19 mouse cellular contexts compared by ENCODE assay signal in the genomic region with DNA sequence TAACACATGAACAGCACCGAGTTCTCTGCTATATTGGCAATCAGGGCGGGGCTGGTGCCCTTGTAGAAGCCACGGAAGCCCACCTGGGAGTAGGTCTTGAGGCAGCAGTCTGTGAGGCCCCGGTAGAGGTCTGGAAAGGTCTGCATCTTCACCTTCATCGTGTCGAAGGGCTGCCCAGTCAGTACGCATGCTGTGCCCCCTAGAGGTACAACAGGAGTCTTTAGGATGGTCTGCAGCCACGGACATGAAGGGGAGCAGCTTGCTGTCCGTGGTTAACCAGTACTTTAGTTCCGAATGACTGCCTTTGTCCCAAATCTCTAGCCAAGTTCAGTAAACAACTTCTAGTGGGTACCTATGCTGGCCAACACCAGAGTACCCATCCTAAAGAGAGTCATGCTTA. TPM values are rescaled to one million over a fixed set of nuclear protein-coding genes. Genes with fewer than 3 reads are reported as not detected.
A peak's percentile ranks its signal among the peaks of the same experiment; 100 is the strongest.
DNase-seq lines count a peak whose midpoint lies in the region; ATAC-seq and TF ChIP-seq lines count a peak whose summit lies in the region.
"Had no signal": no experiment of that assay in that cellular context is flagged by ENCODE, and none has a peak within 500 bp of the region (broad histone marks: within the 10 kb centered on the region; RNA-seq: fewer than 3 reads in every experiment).

No protein-coding gene starts in this region.

- no peak for TF ChIP-seq CTCF in small intestine, adult 2 months (IDR thresholded peaks at IDR 0.05; ENCODE audit: extremely low read depth, insufficient read length, insufficient replicate concordance, low read depth, low read length)

- intact Hi-C loops in heart, postnatal 25 days (cut with DNase I): loop anchor here (10.0 kb wide), 1 partner anchor 395 kb away; no protein-coding TSS in a partner anchor

- no peak overlapping the region for H3K9ac ChIP-seq in liver, embryonic 15.5 days
- no peak overlapping the region for H3K9ac ChIP-seq in liver, embryonic 11.5 days (ENCODE audit: low read depth, low read length)
- no peak overlapping the region for H3K9ac ChIP-seq in kidney, embryonic 15.5 days
- H3K9ac ChIP-seq: heart, embryonic 15.5 days; limb, embryonic 12.5 days; stomach, embryonic 15.5 days had no signal

- peaks cover 29% of the 10 kb centered on the region for H3K36me3 ChIP-seq in liver, embryonic 15.5 days (replicated peaks)
- H3K36me3 ChIP-seq in liver, embryonic 11.5 days (ENCODE audit: control insufficient read depth, insufficient read depth, low read length): peaks cover 12% of the 10 kb centered on the region
- H3K36me3 ChIP-seq in kidney, embryonic 15.5 days: peaks cover 67% of the 10 kb centered on the region
- H3K36me3 ChIP-seq in small intestine, adult 2 months (ENCODE audit: control insufficient read depth, insufficient read depth, low read length): peaks cover 65% of the 10 kb centered on the region

- H3K4me1 ChIP-seq in liver, embryonic 15.5 days (replicated peaks): peaks cover 21% of the 10 kb centered on the region
- peaks cover 7% of the 10 kb centered on the region; the same call in 1 of the 2 replicates for H3K4me1 ChIP-seq in liver, embryonic 11.5 days (replicated peaks; ENCODE audit: control insufficient read depth, insufficient read depth, low read length)
- no peaks in the 10 kb centered on the region for H3K4me1 ChIP-seq in kidney, embryonic 15.5 days
- H3K4me1 ChIP-seq in small intestine, adult 2 months (ENCODE audit: control insufficient read depth, insufficient read depth, insufficient read length, low read length): peaks cover 18% of the 10 kb centered on the region
- H3K4me1 ChIP-seq: heart, embryonic 15.5 days; limb, embryonic 12.5 days; stomach, embryonic 15.5 days had no signal

- TF ChIP-seq POLR2A in small intestine, adult 2 months (IDR thresholded peaks at IDR 0.05; ENCODE audit: low read depth, low read length): no peak

- H3K4me2 ChIP-seq in liver, embryonic 15.5 days: no peak overlapping the region
- H3K4me2 ChIP-seq in liver, embryonic 11.5 days: no peak overlapping the region
- no peak overlapping the region for H3K4me2 ChIP-seq in kidney, embryonic 15.5 days
- H3K4me2 ChIP-seq: heart, embryonic 15.5 days; limb, embryonic 12.5 days; stomach, embryonic 15.5 days had no signal

- ATAC-seq in liver, embryonic 15.5 days (ENCODE audit: insufficient read depth): no peak
- ATAC-seq in liver, embryonic 11.5 days (replicated peaks; ENCODE audit: low FRiP score): no peak
- ATAC-seq in kidney, embryonic 15.5 days (replicated peaks; ENCODE audit: low FRiP score): no peak
- ATAC-seq: midbrain, embryonic 16.5 days had no signal

- H3K9me3 ChIP-seq in liver, embryonic 15.5 days (replicated peaks): no peaks in the 10 kb centered on the region
- no peaks in the 10 kb centered on the region for H3K9me3 ChIP-seq in liver, embryonic 11.5 days (ENCODE audit: control insufficient read depth, low read length)
- no peaks in the 10 kb centered on the region for H3K9me3 ChIP-seq in kidney, embryonic 15.5 days (replicated peaks)
- H3K9me3 ChIP-seq: heart, embryonic 15.5 days; limb, embryonic 12.5 days; stomach, embryonic 15.5 days had no signal

- no peak overlapping the region for H3K4me3 ChIP-seq in liver, embryonic 15.5 days (replicated peaks)
- H3K4me3 ChIP-seq in liver, embryonic 11.5 days (ENCODE audit: low read depth, low read length): no peak overlapping the region
- H3K4me3 ChIP-seq in kidney, embryonic 15.5 days (replicated peaks): no peak overlapping the region
- H3K4me3 ChIP-seq in small intestine, adult 2 months (ENCODE audit: low read depth, low read length): no peak overlapping the region
- H3K4me3 ChIP-seq: gastrocnemius, adult 2 months; heart, embryonic 15.5 days; limb, embryonic 12.5 days; stomach, embryonic 15.5 days had no signal

- WGBS in liver, embryonic 15.5 days (ENCODE audit: insufficient replicate concordance): 71% methylated on average over 10 of the region's 10 CpGs
- WGBS in liver, embryonic 11.5 days: 81% methylated on average over 10 of the region's 10 CpGs
- WGBS in kidney, embryonic 15.5 days: 79% methylated on average over 10 of the region's 10 CpGs
- 65% methylated on average over 10 of the region's 10 CpGs for WGBS in small intestine, adult 2 months

- DNase-seq in heart, adult 11 months: peak; percentile 85
- DNase-seq in heart, postnatal 25 days (ENCODE audit: low spot score): no peak
- DNase-seq in liver, embryonic 11.5 days (ENCODE audit: low spot score): no peak
- no peak for DNase-seq in layer of hippocampus, adult 11-12 months (ENCODE audit: low spot score)
- DNase-seq in ovary, postnatal 14 days (ENCODE audit: low spot score): no peak
- DNase-seq: adrenal gland, postnatal 36 days; cerebellum, adult 2 months; gastrocnemius, adult 2 months; lung, adult 2 months; lung, postnatal 4 days; right cerebral cortex, postnatal 25 days; thymus, adult 2 months had no signal

- H3K27ac ChIP-seq in liver, embryonic 15.5 days (replicated peaks): peak overlapping the region; percentile 46; the same call in 1 of the 2 replicates
- no peak overlapping the region for H3K27ac ChIP-seq in liver, embryonic 11.5 days (ENCODE audit: low read depth, low read length)
- H3K27ac ChIP-seq in kidney, embryonic 15.5 days: peak overlapping the region; percentile 50; the same call in 1 of the 2 replicates
- H3K27ac ChIP-seq in small intestine, adult 2 months (ENCODE audit: insufficient read depth, low read depth, low read length): peak overlapping the region; percentile 88
- H3K27ac ChIP-seq: gastrocnemius, adult 2 months; heart, embryonic 15.5 days; limb, embryonic 12.5 days; stomach, embryonic 15.5 days had no signal

- no peaks in the 10 kb centered on the region for H3K27me3 ChIP-seq in liver, embryonic 15.5 days
- no peaks in the 10 kb centered on the region for H3K27me3 ChIP-seq in liver, embryonic 11.5 days (replicated peaks; ENCODE audit: control insufficient read depth, insufficient read depth, low read length)
- no peaks in the 10 kb centered on the region for H3K27me3 ChIP-seq in kidney, embryonic 15.5 days
- no peaks in the 10 kb centered on the region for H3K27me3 ChIP-seq in small intestine, adult 2 months (ENCODE audit: control insufficient read depth, insufficient read depth, low read length)
- H3K27me3 ChIP-seq: heart, embryonic 15.5 days; limb, embryonic 12.5 days; stomach, embryonic 15.5 days had no signal

RNA-seq across cellular contexts. Expression of a gene that starts 8.5 kb away (rescaled TPM):
- total RNA-seq in heart, postnatal 25 days (2021): 10 to 100 TPM; 12.7 to 12.9 TPM
- polyA plus RNA-seq in liver, embryonic 15.5 days (2015; fragmentation: Nextera tagmentation; extraction: Ambion mirVana): 24.6 and 27.2 TPM in 2 replicates
- polyA plus RNA-seq in liver, embryonic 11.5 days (2014; fragmentation: Nextera tagmentation; extraction: Ambion mirVana): 36.0 TPM in 2 replicates
- polyA plus RNA-seq in kidney, embryonic 15.5 days (2015; fragmentation: Nextera tagmentation; extraction: Ambion mirVana): 24.1 and 25.1 TPM in 2 replicates
- polyA plus RNA-seq in small intestine, adult 2 months (2012; rRNA removed): 13.3 and 52.2 TPM in 2 replicates

RNA-seq across cellular contexts. Expression of a gene that starts 21.3 kb away (rescaled TPM):
- 10 to 100 TPM; 62.2 to 63.9 TPM for total RNA-seq in heart, postnatal 25 days (2021)
- polyA plus RNA-seq in liver, embryonic 15.5 days (2015; fragmentation: Nextera tagmentation; extraction: Ambion mirVana): 24.0 and 25.4 TPM in 2 replicates
- polyA plus RNA-seq in liver, embryonic 11.5 days (2014; fragmentation: Nextera tagmentation; extraction: Ambion mirVana): 44.0 and 46.8 TPM in 2 replicates
- 41.4 and 47.3 TPM in 2 replicates for polyA plus RNA-seq in kidney, embryonic 15.5 days (2015; fragmentation: Nextera tagmentation; extraction: Ambion mirVana)
- polyA plus RNA-seq in small intestine, adult 2 months (2012; rRNA removed): 1.4 and 2.5 TPM in 2 replicates
